Mouse (Mus musculus): ENCODE measurements around the gene Dnah3.

DNA sequence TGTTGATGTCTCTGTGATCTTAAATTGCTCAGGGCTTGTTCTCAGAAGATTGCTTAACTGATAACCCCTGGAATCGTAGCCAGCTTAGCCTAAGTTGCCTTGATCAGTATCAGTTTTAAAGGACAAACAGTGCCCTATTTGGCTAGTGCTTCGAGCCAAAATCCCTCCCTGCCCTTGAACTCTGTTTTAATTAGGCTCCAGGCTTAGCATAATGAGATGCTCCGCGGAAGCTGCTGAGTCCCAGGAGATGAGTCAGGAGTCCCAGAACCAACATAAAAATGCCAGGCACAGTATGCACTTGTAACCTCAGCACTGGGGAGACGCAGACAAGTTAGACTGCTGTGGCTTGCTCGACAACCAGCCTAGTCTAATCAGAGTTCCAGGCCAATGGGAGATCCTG is 22.4 kb upstream of the Dnah3 start:
- TF ChIP-seq CTCF (IDR thresholded peaks at IDR 0.05; ENCODE audit: low read depth): no peak
- no peak for TF ChIP-seq EP300 (IDR thresholded peaks at IDR 0.05; ENCODE audit: low read depth)

All from liver, postnatal 0 days (tissue).